Mouse (Mus musculus) frontal cortex, adult (tissue): ENCODE results near the gene Sart3.
A peak's percentile ranks its signal among the peaks of the same experiment; 100 is the strongest.
"Not testable (repeated sequence)": the region's sequence is repeated elsewhere in the genome, so short reads cannot be mapped to it uniquely, and the experiment has no call there.

Source experiments
- ATAC-seq: cut with Nextera tagmentation; 2 replicates; pipeline ENCODE4 v1.9.2; 2017; ENCODE audit warnings: mild to moderate bottlenecking, moderate library complexity, mixed read lengths; ENCODE audit not compliant: low TSS enrichment

Sart3 gene

DNA sequence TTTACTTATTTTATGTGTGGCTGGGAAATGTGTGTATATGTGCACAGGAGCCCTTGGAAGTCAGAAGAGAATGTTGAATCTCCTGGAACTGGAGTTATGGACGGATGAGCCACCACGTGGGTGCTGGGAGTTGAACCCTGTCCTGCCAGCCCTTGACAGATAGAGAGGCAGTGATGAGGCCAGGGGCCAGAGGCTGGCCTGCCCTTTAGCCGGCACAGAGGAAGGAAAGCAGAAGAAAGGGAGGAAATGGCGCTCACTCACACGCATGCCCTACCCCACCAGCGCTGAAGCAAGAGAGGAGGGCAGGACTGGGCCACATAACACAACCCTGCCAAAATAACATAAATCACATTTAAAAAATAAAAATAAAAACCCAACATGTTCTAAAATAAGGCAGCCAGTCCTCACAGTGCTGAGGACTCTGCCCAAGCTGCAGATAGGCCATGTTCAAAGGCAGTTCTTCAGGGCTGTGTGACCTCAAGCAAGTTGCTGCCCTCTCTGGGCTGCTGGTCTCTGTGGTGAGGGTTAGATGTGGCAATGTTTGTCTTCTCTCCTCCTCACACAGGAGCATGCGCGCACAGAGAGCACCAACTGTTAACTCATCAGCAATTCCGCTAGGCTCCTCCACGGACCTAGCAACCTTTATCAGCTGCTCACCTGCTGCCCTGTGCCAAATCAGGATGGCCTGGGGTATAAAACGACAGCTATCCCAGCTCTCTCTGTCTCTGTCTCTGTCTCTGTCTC lies 18.3 kb upstream of the Sart3 start:
- ATAC-seq = no peak

DNA sequence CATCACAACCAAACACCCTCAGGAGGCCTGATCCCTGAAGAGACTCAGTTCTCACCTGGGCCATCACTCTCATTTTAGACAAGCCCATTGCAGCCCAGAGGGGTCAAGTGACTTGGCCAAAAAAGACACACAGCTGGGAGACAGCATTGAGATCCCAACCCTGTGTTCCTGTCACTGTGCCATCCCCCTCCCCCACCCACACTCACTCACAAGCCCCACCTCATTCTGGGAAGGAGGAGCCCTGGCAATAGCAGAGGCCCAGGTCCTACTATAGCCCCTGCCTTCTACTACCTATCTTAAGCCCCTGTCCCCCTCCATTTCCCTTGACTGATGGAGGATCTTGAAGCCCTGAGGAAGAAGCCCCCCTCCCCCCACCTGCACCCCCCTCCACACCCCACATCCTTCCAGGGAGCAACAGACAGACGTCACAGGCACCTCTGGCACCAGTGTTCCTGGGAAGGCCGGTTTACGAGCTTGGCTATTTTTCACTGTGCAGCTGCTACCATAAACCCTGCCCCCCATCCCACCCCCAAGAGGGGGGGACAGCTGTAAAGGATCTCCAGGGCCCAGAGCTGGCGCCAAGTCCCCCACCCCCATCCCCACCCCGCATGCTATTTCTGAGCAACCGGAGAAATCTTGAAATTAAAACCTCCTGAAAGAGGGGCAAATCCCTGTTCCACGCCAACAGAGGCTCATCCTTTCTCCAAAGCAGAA lies 16.9 kb upstream of the Sart3 start:
- no peak for ATAC-seq

DNA sequence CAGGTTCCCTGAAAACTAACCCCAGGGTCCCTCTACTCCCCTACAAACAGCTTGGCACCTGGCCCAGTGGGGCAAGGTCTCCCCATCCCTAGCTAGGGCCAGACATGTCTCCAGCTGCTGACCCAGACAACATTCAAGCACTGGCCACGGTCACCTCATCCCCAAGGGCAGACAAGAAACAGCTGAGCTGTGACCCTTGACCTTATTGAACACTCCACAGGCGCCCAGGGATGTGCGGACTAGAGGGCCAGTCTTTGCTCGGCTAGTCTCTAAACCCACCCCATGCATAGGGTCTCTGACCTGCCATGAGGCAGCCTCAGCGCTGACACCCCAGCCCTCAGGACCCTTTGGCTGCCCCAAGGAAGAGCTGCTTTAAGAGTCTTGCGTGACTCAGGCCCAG lies 16.3 kb upstream of the Sart3 start:
- no peak for ATAC-seq

DNA sequence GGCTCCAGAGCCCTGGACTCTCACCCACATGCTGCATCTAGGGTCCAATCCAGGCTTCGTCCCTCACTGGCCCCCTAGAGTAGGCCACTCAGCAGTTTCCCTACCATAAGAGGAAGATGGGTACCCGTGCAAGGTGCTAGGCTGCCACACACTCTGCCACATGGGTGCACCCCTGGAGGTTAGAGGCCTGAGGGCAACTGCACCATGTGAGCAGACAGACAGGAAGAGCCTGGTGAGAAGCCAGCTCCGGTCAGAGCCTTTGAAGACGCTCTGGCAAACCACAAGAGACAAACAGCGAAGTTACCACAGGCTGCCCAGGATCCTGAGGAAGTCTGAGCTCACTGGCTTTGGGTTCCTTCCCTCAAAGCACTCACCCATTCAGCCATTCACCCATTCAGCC lies 14.7 kb upstream of the Sart3 start:
- no peak for ATAC-seq

DNA sequence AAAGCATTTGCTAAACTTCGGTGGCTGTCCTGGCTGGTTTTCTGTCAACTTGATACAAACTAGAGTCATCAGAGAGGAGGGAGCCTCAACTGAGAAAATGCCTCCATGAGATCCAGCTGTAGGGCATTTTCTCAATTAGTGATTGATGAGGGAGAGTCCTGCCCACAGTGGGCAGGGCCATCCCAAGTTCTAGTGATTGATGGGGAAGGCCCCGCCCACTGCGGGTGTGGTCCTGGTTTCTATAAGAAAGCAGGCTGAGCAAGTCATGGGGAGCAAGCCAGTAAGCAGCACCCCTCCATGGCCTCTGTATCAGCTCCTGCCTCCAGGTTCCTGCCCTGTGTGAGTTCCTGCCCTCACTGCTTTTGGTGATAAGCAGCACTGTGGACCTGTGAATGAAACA lies 11.8 kb upstream of the Sart3 start:
- ATAC-seq = not testable (repeated sequence)

DNA sequence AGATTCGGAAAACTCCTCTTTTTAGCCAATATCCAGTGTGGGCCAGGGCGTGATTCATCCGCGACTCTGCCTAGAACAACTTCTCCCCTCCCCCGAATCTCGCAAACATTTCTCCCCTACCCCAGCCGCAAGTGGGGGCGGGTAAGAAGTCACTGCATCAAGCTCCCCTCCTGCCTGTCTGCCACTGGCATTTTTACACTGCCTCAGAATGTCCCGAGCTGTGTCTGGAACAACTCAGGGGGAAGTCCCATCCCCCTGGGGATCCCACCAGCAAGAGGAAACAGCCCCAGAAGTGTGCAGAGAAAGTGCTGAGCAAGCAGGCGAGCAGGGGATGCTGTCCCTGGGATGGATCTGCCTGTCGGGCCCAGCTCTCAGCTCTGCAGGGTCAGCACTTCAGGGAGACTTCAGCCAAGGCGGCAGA lies 11.3 kb upstream of the Sart3 start:
- ATAC-seq = peak; percentile 39; the same call in 1 of the 2 replicates

DNA sequence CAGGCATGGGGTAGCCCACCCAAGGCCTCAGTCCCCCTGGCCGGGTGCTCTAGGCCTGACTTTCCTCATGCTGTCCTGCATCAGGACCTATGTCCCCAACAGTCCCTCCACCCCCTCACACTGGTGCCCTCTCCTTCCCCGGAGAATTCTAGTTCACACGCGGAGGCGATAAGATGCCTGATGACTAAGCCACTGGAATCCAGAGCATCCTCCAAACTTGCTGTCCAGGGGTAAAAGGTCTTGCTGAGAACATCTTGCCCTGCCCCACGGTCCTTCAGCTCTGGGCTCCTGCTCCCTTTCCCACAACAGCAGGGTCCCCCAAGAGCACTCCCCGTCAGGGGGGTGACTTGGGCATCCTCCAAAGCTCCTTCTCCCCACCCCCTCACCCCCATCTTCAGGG lies 10.3 kb upstream of the Sart3 start:
- no peak for ATAC-seq

DNA sequence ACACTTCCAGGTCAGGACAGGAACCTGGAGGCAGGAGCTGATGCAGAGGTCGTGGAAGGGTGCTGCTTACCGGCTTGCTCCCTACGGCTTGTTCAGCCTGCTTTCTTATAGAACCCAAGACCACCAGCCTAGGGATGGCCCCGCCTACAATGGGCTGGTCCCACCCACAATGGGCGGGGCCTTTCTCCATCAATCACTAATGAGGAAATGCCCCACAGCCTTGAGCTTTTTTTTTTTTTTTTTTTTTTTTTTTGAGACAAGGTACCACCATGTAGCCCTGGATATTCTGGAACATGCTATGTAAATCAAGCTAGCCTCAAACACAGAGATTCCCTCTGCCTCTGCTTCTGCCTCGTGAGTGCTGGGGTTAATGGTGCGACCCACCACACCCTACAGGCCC lies 9.6 kb upstream of the Sart3 start:
- no peak for ATAC-seq

DNA sequence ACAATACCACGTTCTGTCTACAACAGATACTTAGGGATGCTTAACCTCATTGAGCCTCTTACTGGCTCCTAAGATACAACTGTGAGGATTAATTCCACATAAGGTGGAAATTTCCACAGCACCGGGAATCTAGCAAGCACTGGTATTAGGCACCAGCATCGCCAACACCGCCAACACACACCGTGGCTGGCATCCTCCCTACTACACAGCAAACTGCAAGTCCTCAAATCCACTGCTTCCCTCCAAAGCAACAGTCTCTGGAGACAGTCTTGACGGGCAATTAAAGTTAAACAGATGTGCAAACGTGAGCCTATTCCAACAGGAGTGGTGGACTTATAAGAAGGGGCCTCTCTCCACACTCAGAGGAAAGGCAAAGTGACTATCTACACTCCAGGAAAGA lies 8.9 kb upstream of the Sart3 start:
- ATAC-seq = no peak; the same call in 1 of the 2 replicates

DNA sequence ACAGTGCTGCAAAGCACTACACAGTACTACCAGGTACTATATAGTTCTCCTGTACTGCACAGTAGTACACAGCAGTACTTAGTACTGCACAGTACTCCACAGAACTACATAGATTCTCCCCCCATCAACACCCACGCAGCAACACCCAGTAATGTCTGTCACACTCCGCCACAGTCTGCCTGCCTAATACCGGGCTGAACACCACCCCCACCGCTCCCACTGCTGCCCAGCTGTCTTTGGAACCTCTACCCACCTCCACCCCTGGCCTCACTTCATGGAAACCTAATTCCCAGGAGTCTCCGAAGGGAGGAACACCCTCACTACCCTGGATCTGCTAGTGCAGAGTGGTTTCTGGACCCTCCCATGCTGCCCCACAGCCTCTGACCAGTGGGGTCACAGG lies 8.5 kb upstream of the Sart3 start:
- peak; percentile 18; the same call in 1 of the 2 replicates for ATAC-seq

DNA sequence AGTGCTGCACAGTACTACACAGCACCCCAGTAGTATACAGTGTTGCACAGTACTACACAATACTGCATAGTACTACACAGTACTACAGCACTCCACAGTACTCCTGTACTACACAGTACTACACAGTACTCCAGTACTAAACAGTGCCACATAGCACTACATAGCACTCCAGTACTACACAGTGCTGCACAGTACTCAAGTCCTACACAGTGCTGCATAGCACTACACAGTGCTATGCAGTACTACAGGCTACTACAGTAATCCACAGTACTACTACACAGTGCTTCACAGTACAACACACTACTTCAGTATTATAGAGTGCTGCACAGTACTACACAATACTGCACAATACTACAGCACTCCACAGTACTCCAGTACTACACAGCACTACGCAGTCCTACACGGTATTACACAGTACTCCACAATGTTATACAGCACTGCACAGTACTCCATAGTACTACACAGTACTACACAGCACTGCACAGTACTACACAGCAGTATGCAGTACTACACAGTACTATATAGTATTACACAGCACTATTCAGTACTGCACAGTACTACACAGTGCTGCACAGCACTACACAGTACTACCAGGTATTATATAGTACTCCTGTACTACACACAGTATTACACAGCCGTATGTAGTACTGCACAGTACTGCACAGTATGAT lies 7.9 kb upstream of the Sart3 start:
- ATAC-seq = no peak

DNA sequence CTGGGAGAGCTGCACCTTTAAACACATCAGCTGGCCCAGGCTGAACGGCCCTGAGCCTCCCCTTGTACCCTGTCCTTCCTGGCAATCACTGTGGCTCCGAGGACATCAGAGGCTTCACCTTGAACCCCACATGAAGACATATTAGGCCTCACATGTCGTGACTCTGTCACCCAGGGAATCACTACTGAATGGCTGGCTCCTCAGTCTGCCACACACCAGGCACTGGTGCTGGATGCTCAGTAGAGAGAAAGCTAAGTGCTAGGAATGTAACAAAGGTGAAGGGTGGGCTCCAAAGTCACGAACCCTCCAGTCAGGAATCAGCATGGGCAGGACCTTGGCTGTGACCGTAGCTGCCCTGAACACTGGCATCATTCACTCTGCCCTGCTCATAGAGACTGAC lies 7.3 kb upstream of the Sart3 start:
- ATAC-seq = no peak

DNA sequence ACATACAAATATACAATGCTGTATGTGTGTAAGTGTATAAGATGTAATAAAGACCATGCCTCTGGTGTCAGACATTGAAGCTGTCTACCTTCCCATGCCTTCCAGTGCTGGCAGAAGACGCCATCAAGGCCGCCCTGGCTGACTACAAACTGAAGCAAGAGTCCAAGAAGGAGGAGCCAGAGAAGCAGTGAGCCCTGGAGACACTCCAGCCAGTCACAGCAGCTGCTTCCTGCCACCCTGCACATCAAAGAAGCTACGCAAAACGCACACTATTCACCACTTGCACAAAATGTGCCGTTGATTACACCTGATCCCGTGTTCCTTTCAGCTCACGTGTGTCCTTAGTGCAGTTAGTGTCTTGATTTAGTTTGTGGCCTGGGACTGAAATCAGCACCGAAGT lies 5.4 kb upstream of the Sart3 start:
- ATAC-seq = not testable (repeated sequence)

DNA sequence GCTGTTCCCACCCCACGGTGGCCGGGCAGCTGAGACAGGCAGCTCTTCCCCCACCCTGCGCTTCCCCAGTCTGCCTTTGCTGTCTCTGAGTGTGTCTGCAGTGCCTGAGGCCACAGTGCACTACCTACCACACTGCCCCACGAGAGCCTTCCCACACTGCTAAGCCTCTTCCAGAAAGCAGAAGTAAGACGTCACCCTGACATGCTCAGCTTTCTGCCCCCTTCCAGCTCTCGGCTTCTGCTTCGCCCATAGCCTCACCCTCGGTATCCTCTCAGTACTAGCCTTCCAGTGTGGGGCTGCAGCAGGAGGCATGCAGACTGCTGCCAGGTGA lies 4.6 kb upstream of the Sart3 start:
- no peak for ATAC-seq

DNA sequence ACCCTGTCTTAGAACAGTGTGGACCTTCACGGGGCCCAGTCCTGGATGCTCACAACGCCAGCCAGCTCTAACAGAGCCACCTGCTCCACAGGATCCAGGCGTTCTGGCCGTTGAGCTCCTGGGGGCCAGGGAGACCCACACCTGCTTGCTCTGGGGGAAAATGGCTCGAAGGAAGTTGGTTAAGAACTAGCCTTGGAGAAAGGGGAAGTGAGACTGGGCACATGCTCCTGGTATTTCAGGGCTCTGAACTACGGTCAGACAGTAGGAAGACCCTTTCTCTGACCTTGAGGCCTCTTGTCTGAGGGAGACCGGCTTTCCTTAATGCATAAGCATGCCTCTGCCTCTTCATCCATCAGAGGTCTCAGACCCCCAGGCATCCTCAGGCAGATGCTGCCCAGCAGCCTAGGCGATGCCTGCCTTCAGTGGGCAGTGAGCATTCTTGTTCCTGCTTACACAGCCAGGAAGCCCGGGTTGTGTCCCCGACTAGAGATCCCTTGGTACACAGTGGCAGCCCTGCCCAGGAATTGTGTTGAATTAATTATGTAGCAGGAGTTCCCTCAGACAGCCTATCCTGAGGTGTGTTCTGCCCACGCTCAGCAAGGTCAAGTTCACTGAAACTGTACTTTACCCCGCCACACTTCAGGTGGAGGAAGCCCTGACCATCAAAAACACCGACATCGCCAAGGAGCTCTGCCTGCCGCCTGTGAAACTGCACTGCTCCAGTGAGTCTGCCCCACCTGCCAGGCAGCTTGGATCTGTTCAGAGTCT lies 4.0 kb upstream of the Sart3 start:
- no peak for ATAC-seq

DNA sequence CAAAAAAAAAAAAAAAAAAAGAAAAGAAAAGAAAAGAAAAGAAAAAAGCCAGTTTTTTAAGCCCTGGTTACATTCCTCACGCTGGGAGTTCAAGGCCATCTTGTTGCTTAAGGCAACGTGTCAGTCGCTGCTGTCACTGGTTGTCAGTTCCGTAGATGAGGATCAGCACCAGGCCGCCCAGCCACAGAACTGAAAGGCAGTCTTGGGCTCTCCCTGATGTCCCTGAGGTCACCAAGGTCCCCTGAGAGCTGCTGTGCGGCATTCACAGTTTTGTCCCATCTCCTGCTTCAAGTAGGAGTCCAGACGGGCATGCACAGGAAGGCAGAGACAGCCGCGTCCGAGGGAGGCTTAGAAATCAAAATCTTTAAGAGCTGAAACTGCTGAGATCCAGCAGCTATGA lies 3.3 kb upstream of the Sart3 start:
- ATAC-seq = no peak

DNA sequence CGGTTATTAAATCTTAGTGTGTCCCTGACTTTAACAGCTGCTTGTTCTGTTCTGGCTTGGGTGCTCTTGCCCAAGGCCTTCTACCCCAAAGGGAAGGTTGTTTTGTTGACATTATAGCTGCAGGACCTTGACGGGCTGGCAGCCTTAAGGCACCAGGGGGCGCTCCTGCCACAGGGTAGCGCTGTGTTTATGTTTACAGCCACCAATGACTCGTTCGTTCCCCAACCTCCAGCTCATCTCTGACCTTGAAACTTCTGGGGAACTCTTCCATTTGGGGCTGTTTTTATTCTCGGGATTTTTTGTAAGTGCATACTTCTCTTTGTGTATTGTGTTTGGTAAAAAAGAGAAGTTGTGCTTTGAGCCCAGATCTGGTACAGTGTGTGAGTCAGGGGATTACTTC lies 1.4 kb upstream of the Sart3 start:
- 0 out of 2 replicates have a peak, but pooled peaks have one; percentile 35 for ATAC-seq

DNA sequence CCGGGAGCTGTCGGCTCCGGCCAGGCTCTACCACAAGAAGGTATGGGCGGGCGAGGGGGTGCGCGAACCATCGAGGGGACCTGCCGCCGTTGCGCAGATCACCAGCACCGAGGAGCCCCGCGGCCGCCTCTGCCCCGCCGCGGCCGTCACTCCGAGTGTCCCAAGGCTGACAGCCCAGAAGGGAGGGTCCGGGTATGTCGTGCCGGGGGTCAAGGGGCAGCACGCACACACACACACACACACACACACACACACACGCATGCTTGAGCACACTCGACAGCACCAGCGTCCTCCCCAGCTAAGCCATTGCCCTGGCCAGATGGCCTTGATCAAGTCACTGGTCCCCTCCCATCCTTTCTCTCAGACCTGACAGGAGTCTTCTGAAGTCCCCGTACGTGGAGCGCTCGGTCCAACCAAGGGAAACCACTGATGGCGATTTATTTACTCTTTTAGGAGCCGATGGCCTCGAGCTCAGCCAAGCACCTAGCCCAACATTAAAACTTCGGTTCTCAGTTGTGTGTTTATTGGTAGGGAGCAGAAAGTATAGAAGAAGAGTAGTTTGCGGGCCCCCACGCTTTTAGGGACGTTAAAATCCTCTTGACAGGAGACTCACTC lies 702 bp upstream of the Sart3 start:
- 0 out of 2 replicates have a peak, but pooled peaks have one; percentile 4 for ATAC-seq

DNA sequence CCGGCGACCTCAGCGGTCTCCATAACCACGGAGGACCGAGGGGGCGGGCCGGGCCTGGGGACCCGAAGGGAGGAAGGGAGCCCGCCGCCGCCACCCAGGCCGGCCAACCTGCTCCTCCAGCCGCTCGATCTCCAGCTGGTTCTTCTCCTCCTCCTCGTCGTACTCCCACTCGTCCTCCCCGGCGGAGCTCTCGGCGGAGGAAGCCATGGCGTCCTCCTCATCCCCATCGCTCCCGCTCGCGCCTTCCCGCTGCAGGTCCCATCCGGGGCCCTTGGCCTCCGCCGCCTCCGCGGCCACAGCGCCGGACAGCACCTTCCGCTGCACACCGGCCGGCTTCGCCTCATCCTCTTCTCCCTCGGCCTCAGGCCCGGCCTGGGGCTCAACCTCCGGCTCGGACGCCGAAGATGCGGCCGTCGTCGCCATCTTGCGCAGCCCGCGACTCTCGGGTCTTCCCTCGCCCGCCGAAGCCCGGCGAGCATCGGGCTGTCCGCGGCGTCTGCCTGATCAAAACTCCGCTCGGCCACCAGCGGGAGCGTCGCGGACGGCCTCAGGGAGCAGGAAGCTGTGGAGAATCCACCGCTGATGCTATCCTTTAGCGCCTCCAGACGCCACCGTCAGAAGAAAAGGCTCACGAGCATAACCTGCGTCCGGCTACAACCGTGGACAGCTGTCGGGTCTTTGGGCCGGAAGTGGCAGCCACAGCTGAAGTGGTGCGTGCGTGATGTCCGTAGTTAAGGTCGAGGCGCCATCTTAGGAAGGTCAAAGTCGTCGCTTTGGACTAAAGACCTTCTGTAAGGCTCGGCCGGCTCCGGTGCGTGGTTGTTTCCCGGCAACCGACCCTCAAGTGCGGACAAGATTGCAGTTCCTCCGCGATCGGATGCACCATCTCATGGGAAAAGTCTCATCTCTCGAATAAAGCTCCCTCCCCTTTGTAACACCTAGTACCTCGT lies 822 bp downstream of the Sart3 start:
- peak; percentile 45 for ATAC-seq

DNA sequence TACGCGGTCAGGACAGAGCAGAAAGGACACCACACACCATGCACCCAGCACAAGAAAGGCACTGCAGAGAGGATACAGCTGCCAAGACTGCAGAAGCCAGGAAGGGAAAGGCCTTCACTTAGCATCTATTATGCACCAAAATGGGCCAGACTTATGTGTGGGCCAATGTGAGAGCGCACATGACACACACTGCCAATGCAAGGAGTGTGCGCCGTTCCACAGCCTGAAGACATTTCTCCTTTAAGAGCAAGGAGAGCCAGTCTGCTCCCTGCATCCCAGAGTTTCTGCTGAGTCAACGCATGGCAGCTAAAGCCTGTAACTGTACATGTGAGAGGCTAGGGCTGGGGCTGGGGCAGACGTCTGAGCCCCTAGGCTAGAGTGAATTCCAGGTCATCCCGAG lies 3.5 kb downstream of the Sart3 start:
- 0 out of 2 replicates have a peak, but pooled peaks have one; percentile 28 for ATAC-seq
